Mouse (Mus musculus): ENCODE results near the gene Ddx23.

- no peak for TF ChIP-seq FLI1 (IDR thresholded peaks at IDR 0.05; ENCODE audit: low read length)
- no peak for TF ChIP-seq GATA1 (IDR thresholded peaks at IDR 0.05; ENCODE audit: borderline replicate concordance, low read length)
These were observed 27.0 kb upstream of the Ddx23 start for GRCm38 (mm10) chr15:98689682-98690081.

Measured in megakaryocyte, embryonic 14.5 days (primary cell).